Mouse (Mus musculus): ENCODE results near the gene Gm12258.

The Gm12258 gene

GRCm38 (mm10) chr11:58901080-58901479 is 54.1 kb downstream of the Gm12258 start:
- in situ Hi-C loops (cut with MboI): no loop called here

- in situ Hi-C loops (cut with MboI): no loop called here
Measured at GRCm38 (mm10) chr11:58903511-58904409, 56.8 kb downstream of the Gm12258 start, which contains the start of gene Zfp39. TSS of gene Zfp39 (minus strand) at chr11:58904225.

GRCm38 (mm10) chr11:58904410-58904718 is 57.4 kb downstream of the Gm12258 start:
- in situ Hi-C loops (cut with MboI): no loop called here

- in situ Hi-C loops (cut with MboI): no loop called here
Measured at GRCm38 (mm10) chr11:58904838-58905237, 57.9 kb downstream of the Gm12258 start.

Data from mature B cell (primary cell).